Mouse (Mus musculus): ENCODE measurements at regions not wholly inside any gene's neighbourhood (a gene's known extent, or its start where the extent isn't known, plus 50 kb on each side); places are given as distances from the start of the nearest gene placed in this dataset.

- TF ChIP-seq CTCF (conservative IDR thresholded peaks at IDR 0.05; ENCODE audit: insufficient read depth, insufficient read length, low read depth, low read length) (no peak), POLR2A (IDR thresholded peaks at IDR 0.05; ENCODE audit: low read depth, low read length) (no peak)
These were observed 65.3 kb downstream of the Ifng start for GRCm38 (mm10) chr10:118506154-118506553.
